Mouse (Mus musculus) cerebellum, adult 2 months (tissue): ENCODE measurements around the gene Abcg1.

ENCODE experiments used
- CTCF ChIP-seq: fragments of 200-500 bp; IDR thresholded peaks from 2 replicates; pipeline ENCODE4 v1.5.1; 2011; ENCODE audit warnings: low read depth, mild to moderate bottlenecking, control low read depth, low read length, moderate library complexity, borderline replicate concordance; ENCODE audit not compliant: insufficient read depth
- POLR2A ChIP-seq: fragments of 200-500 bp; IDR thresholded peaks from 2 replicates; pipeline ENCODE4 v1.6.1; 2011; ENCODE audit warnings: low read length, control low read depth, borderline replicate concordance; ENCODE audit not compliant: insufficient read depth

DNA sequence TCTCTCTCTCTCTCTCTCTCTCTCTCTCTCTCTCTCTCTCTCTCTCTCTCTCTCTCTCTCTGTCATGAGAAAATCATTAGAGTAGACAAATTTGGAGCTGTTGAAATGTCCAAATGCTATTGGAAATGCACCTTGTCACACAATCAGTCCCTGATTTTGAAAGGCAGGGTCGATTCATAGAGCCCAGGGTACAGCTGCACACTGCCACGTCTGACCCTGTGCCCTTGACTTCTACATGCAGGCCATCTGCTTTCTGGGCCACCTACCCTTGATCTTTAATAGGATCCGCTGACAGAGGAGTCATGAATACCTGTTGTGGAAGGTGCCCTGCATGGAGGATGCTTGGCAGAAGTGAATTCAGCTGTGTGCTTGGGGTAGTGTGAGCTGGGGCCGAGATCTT lies 28.1 kb upstream of the Abcg1 start:
- TF ChIP-seq CTCF, result no peak
- no peak for TF ChIP-seq POLR2A
